Mouse (Mus musculus): ENCODE measurements around the gene Ndufb10. TPM values are rescaled to one million over a fixed set of nuclear protein-coding genes. Genes with fewer than 3 reads are reported as not detected.
A peak's percentile ranks its signal among the peaks of the same experiment; 100 is the strongest.

Ndufb10 gene
- polyA plus RNA-seq, 1 experiment from 2014 or later, result 269 TPM

GRCm38 (mm10) chr17:24730787-24731186 is 6.5 kb upstream of the Ndufb10 start:
- ATAC-seq (ENCODE audit: low FRiP score, low TSS enrichment) (no peak), DNase-seq (ENCODE audit: low spot score) (no peak)
- Histone ChIP-seq H3K27ac (replicated peaks) (no peak overlapping the region), H3K9ac (ENCODE audit: low read length) (no peak overlapping the region), H3K4me3 (ENCODE audit: low read depth, low read length) (no peak overlapping the region), H3K27me3 (ENCODE audit: control insufficient read depth, insufficient read depth, low read length) (no peaks in the 10 kb centered on the region), H3K4me2 (replicated peaks; ENCODE audit: low read depth) (no peak overlapping the region), H3K36me3 (ENCODE audit: control insufficient read depth, insufficient read depth, low read length) (no peaks in the 10 kb centered on the region), H3K4me1 (replicated peaks; ENCODE audit: control insufficient read depth, insufficient read depth) (peaks cover 2% of the 10 kb centered on the region; the same call in 1 of the 2 replicates), H3K9me3 (ENCODE audit: control insufficient read depth, low read length) (no peaks in the 10 kb centered on the region)
- no peak for TF ChIP-seq CTCF (IDR thresholded peaks at IDR 0.05; ENCODE audit: low read depth)
- TF ChIP-seq EP300 (optimal IDR thresholded peaks at IDR 0.05), result no peak
- WGBS, result 77% methylated on average over 14 of the region's 14 CpGs

GRCm38 (mm10) chr17:24729067-24729466 is 4.8 kb upstream of the Ndufb10 start:
- no peaks in the 10 kb centered on the region for H3K4me1 ChIP-seq (replicated peaks; ENCODE audit: control insufficient read depth, insufficient read depth)
- no peaks in the 10 kb centered on the region for H3K36me3 ChIP-seq (ENCODE audit: control insufficient read depth, insufficient read depth, low read length)
- H3K27ac ChIP-seq (replicated peaks), result no peak overlapping the region
- H3K9ac ChIP-seq (ENCODE audit: low read length), result no peak overlapping the region
- TF ChIP-seq CTCF (IDR thresholded peaks at IDR 0.05; ENCODE audit: low read depth), result no peak
- TF ChIP-seq EP300 (optimal IDR thresholded peaks at IDR 0.05), result no peak
- no peak overlapping the region for H3K4me3 ChIP-seq (ENCODE audit: low read depth, low read length)
- no peaks in the 10 kb centered on the region for H3K9me3 ChIP-seq (ENCODE audit: control insufficient read depth, low read length)
- no peak overlapping the region for H3K4me2 ChIP-seq (replicated peaks; ENCODE audit: low read depth)
- H3K27me3 ChIP-seq (ENCODE audit: control insufficient read depth, insufficient read depth, low read length), result no peaks in the 10 kb centered on the region
- ATAC-seq (ENCODE audit: low FRiP score, low TSS enrichment) (no peak), DNase-seq (ENCODE audit: low spot score) (no peak)
- 43% methylated on average over 6 of the region's 6 CpGs for WGBS

GRCm38 (mm10) chr17:24728184-24728583 is 3.9 kb upstream of the Ndufb10 start:
- Histone ChIP-seq H3K9ac (ENCODE audit: low read length) (no peak overlapping the region), H3K4me2 (replicated peaks; ENCODE audit: low read depth) (no peak overlapping the region), H3K27me3 (ENCODE audit: control insufficient read depth, insufficient read depth, low read length) (no peaks in the 10 kb centered on the region), H3K36me3 (ENCODE audit: control insufficient read depth, insufficient read depth, low read length) (no peaks in the 10 kb centered on the region), H3K4me1 (replicated peaks; ENCODE audit: control insufficient read depth, insufficient read depth) (no peaks in the 10 kb centered on the region), H3K4me3 (ENCODE audit: low read depth, low read length) (no peak overlapping the region), H3K9me3 (ENCODE audit: control insufficient read depth, low read length) (no peaks in the 10 kb centered on the region), H3K27ac (replicated peaks) (no peak overlapping the region)
- WGBS, result 71% methylated on average over 17 of the region's 17 CpGs
- ATAC-seq (ENCODE audit: low FRiP score, low TSS enrichment) (no peak), DNase-seq (ENCODE audit: low spot score) (no peak)
- TF ChIP-seq CTCF (IDR thresholded peaks at IDR 0.05; ENCODE audit: low read depth) (no peak), EP300 (optimal IDR thresholded peaks at IDR 0.05) (no peak)

- Histone ChIP-seq H3K4me3 (ENCODE audit: low read depth, low read length) (no peak within 1 kb of the TSS), H3K9me3 (ENCODE audit: control insufficient read depth, low read length) (no peaks in the 10 kb centered on the region), H3K9ac (ENCODE audit: low read length) (no peak within 1 kb of the TSS), H3K36me3 (ENCODE audit: control insufficient read depth, insufficient read depth, low read length) (no peaks in the 10 kb centered on the region), H3K27me3 (ENCODE audit: control insufficient read depth, insufficient read depth, low read length) (no peaks in the 10 kb centered on the region), H3K4me2 (replicated peaks; ENCODE audit: low read depth) (no peak within 1 kb of the TSS), H3K4me1 (replicated peaks; ENCODE audit: control insufficient read depth, insufficient read depth) (no peaks in the 10 kb centered on the region), H3K27ac (replicated peaks) (no peak within 1 kb of the TSS)
- ATAC-seq (ENCODE audit: low FRiP score, low TSS enrichment), result no peak
- 65% methylated on average over 2 of the region's 2 CpGs for WGBS
- no peak for DNase-seq (ENCODE audit: low spot score)
- TF ChIP-seq CTCF (IDR thresholded peaks at IDR 0.05; ENCODE audit: low read depth) (no peak), EP300 (optimal IDR thresholded peaks at IDR 0.05) (no peak)
Measured at GRCm38 (mm10) chr17:24727618-24728017, 3.3 kb upstream of the Ndufb10 start, which contains the start of gene Rpl3l. Rpl3l (plus strand) TSS chr17:24727820.

GRCm38 (mm10) chr17:24725637-24726390 is 1.5 kb upstream of the Ndufb10 start:
- no peak for DNase-seq (ENCODE audit: low spot score)
- TF ChIP-seq CTCF (IDR thresholded peaks at IDR 0.05; ENCODE audit: low read depth), result peak; percentile 28; the same call in 1 of the 2 replicates
- TF ChIP-seq EP300 (optimal IDR thresholded peaks at IDR 0.05), result no peak
- Histone ChIP-seq H3K4me1 (replicated peaks; ENCODE audit: control insufficient read depth, insufficient read depth) (0 out of 2 replicates have a peak, but pooled peaks cover 2% of the 10 kb centered on the region), H3K36me3 (ENCODE audit: control insufficient read depth, insufficient read depth, low read length) (peaks cover 10% of the 10 kb centered on the region), H3K27me3 (ENCODE audit: control insufficient read depth, insufficient read depth, low read length) (no peaks in the 10 kb centered on the region), H3K9me3 (ENCODE audit: control insufficient read depth, low read length) (no peaks in the 10 kb centered on the region), H3K9ac (ENCODE audit: low read length) (no peak overlapping the region), H3K4me3 (ENCODE audit: low read depth, low read length) (no peak overlapping the region), H3K4me2 (replicated peaks; ENCODE audit: low read depth) (no peak overlapping the region), H3K27ac (replicated peaks) (no peak overlapping the region)
- ATAC-seq (ENCODE audit: low FRiP score, low TSS enrichment), result no peak
- WGBS, result 70% methylated on average over 3 of the region's 3 CpGs

GRCm38 (mm10) chr17:24723881-24724180 is 447 bp downstream of the Ndufb10 start:
- H3K9ac ChIP-seq (ENCODE audit: low read length), result peak overlapping the region; percentile 64
- peaks cover 10% of the 10 kb centered on the region for H3K36me3 ChIP-seq (ENCODE audit: control insufficient read depth, insufficient read depth, low read length)
- DNase-seq (ENCODE audit: low spot score) (peak; percentile 31), ATAC-seq (ENCODE audit: low FRiP score, low TSS enrichment) (no peak)
- WGBS, result under 1% methylated on average over 15 of the region's 15 CpGs
- no peak for TF ChIP-seq CTCF (IDR thresholded peaks at IDR 0.05; ENCODE audit: low read depth)
- TF ChIP-seq EP300 (optimal IDR thresholded peaks at IDR 0.05), result no peak
- 0 out of 2 replicates have a peak, but pooled peaks cover 2% of the 10 kb centered on the region for H3K4me1 ChIP-seq (replicated peaks; ENCODE audit: control insufficient read depth, insufficient read depth)
- peak overlapping the region; percentile 69 for H3K4me2 ChIP-seq (replicated peaks; ENCODE audit: low read depth)
- H3K4me3 ChIP-seq (ENCODE audit: low read depth, low read length), result peak overlapping the region; percentile 58
- H3K9me3 ChIP-seq (ENCODE audit: control insufficient read depth, low read length), result no peaks in the 10 kb centered on the region
- H3K27me3 ChIP-seq (ENCODE audit: control insufficient read depth, insufficient read depth, low read length), result no peaks in the 10 kb centered on the region
- H3K27ac ChIP-seq (replicated peaks), result peak overlapping the region; percentile 73

Measured in stomach, postnatal 0 days (tissue).